Mouse (Mus musculus) limb, embryonic 14.5 days (tissue): ENCODE data around the gene Olfr1335. TPM values are rescaled to one million over a fixed set of nuclear protein-coding genes. Genes with fewer than 3 reads are reported as not detected.
"Not testable (repeated sequence)": the region's sequence is repeated elsewhere in the genome, so short reads cannot be mapped to it uniquely, and the experiment has no call there.

Experiments
- ATAC-seq: fragments of 200-750 bp; cut with Nextera tagmentation; 2 replicates; pipeline ENCODE4 v1.8.0; 2017; ENCODE audit warnings: low read depth, moderate number of reproducible peaks, moderate TSS enrichment; ENCODE audit not compliant: low FRiP score
- DNase-seq: peaks from one replicate; pipeline ENCODE4 v3.0.0-alpha.2; 2015; ENCODE audit warnings: low spot score
- H3K27ac ChIP-seq: fragments of 300-500 bp; sonication (generic); replicated peaks from 2 replicates; pipeline ENCODE4 v1.5.1; 2014; ENCODE audit warnings: low read depth, mild to moderate bottlenecking, low read length, moderate library complexity, mixed read lengths
- H3K27me3 ChIP-seq: fragments of 300-500 bp; sonication (generic); 2 replicates; pipeline ENCODE4 v1.6.1; 2014; ENCODE audit warnings: low read length, mixed read lengths; ENCODE audit not compliant: control insufficient read depth, insufficient read depth
- H3K36me3 ChIP-seq: fragments of 300-500 bp; sonication (generic); 2 replicates; pipeline ENCODE4 v1.6.1; 2014; ENCODE audit warnings: mild to moderate bottlenecking, low read length, moderate library complexity, mixed read lengths; ENCODE audit not compliant: control insufficient read depth, insufficient read depth
- H3K4me1 ChIP-seq: fragments of 300-500 bp; sonication (generic); 2 replicates; pipeline ENCODE4 v1.6.1; 2014; ENCODE audit warnings: antibody characterized with exemption, low read length, mixed read lengths; ENCODE audit not compliant: control insufficient read depth, insufficient read depth
- H3K4me2 ChIP-seq: fragments of 300-500 bp; sonication (generic); replicated peaks from 2 replicates; pipeline ENCODE4 v1.6.1; 2014; ENCODE audit warnings: low read depth, mild to moderate bottlenecking, low read length, moderate library complexity; ENCODE audit not compliant: severe bottlenecking
- H3K4me3 ChIP-seq: fragments of 300-500 bp; sonication (generic); replicated peaks from 2 replicates; pipeline ENCODE4 v1.5.1; 2014; ENCODE audit warnings: low read length
- H3K9ac ChIP-seq: fragments of 300-500 bp; sonication (generic); 2 replicates; pipeline ENCODE4 v1.6.1; 2014; ENCODE audit warnings: mild to moderate bottlenecking, low read depth, low read length, moderate library complexity; ENCODE audit not compliant: severe bottlenecking
- H3K9me3 ChIP-seq: fragments of 300-500 bp; sonication (generic); 2 replicates; pipeline ENCODE4 v1.6.1; 2016; ENCODE audit warnings: low read length; ENCODE audit not compliant: control insufficient read depth
- POLR2A ChIP-seq: fragments of 200-500 bp; IDR thresholded peaks from 2 replicates; pipeline ENCODE4 v1.8.0; 2012; ENCODE audit warnings: inconsistent platforms, mild to moderate bottlenecking, moderate library complexity, borderline replicate concordance; ENCODE audit not compliant: insufficient read depth, insufficient read length; ENCODE audit errors: extremely low read depth
- WGBS: fragments of 180-500 bp; shearing (Covaris S2); extraction: QIAGEN DNeasy Blood & Tissue Kit; methylation state at CpG from one replicate; pipeline ENCODE4 v1.1.7; 2014; 5-methylcytosine and 5-hydroxymethylcytosine counted together
- polyA plus RNA-seq, 2 experiments: library from polyadenylated mRNA; depleted of rRNA in 1 of 2; stranded (reverse) in 1 of 2; unstranded in 1 of 2; fragments of >200 nt; fragmentation: Nextera tagmentation in 1 of 2; extraction: Ambion mirVana in 1 of 2; gene quantifications; 2 replicates each; pipeline versions ENCODE4 v1.2.1 to v1.2.3; 2012 to 2014

Olfr1335 gene
- polyA plus RNA-seq (2012; rRNA removed) = not detected in 2 replicates
- not detected in 2 replicates for polyA plus RNA-seq (2014; fragmentation: Nextera tagmentation; extraction: Ambion mirVana)

DNA sequence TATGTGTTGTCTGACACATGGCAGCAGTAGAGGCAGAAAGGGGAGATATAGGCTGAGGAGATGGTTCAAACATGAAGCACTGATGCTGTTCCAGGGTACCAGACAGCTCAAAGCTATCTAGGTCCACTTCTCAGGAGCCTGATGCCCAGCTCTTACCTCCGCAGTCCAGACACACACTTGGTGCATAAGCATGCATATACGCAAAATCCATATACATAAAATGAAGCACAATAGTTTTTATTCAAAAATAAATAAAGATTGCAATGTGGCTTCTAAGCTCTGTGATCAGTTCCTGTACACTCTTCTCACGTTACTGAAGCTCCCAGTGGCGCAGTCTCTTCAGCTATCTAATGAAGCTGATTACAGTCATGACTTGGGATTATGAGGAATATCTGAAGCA is at the start of gene Olfr1335:
Gene Olfr1335, minus strand, starts transcription at position 101 of the 400 bp plus-strand sequence.
- Histone ChIP-seq H3K4me3 (no peak within 1 kb of the TSS), H3K9ac (no peak within 1 kb of the TSS), H3K36me3 (no peaks in the 10 kb centered on the region), H3K27me3 (no peaks in the 10 kb centered on the region), H3K27ac (no peak within 1 kb of the TSS), H3K9me3 (no peaks in the 10 kb centered on the region), H3K4me2 (no peak within 1 kb of the TSS), H3K4me1 (no peaks in the 10 kb centered on the region)
- WGBS = 89% methylated on average over 4 of the region's 4 CpGs
- ATAC-seq (no peak), DNase-seq (no peak)
- no peak for TF ChIP-seq POLR2A

DNA sequence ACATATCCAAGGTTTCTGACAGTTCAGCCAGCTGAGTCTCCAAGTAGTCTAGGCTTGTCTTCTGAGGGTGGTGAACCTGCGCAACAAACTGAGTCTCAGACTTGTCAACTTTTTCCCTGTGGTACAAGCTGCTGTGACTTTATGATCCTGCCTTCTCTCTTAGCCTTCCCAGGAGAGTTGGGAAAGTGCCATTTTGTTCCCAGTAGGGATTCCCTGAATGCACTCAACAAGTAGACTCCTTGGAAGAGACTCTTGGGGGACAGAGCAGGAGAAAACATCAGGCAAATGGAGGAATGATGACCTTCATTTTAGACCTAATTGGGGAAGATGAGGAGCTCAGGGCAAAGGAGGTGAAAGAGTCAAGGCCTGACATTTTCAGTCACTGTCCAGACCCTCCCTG is 26.4 kb upstream of the Olfr1335 start, which contains the start of gene Olfr1333:
Gene Olfr1333, minus strand, starts transcription at position 101 of the 400 bp plus-strand sequence.
- Histone ChIP-seq H3K4me2 (no peak within 1 kb of the TSS), H3K9ac (no peak within 1 kb of the TSS), H3K36me3 (no peaks in the 10 kb centered on the region), H3K27me3 (no peaks in the 10 kb centered on the region), H3K4me1 (no peaks in the 10 kb centered on the region), H3K27ac (no peak within 1 kb of the TSS), H3K9me3 (no peaks in the 10 kb centered on the region), H3K4me3 (no peak within 1 kb of the TSS)
- 80% methylated on average over 1 of the region's 1 CpGs for WGBS
- no peak for ATAC-seq
- TF ChIP-seq POLR2A = no peak
- DNase-seq = no peak

DNA sequence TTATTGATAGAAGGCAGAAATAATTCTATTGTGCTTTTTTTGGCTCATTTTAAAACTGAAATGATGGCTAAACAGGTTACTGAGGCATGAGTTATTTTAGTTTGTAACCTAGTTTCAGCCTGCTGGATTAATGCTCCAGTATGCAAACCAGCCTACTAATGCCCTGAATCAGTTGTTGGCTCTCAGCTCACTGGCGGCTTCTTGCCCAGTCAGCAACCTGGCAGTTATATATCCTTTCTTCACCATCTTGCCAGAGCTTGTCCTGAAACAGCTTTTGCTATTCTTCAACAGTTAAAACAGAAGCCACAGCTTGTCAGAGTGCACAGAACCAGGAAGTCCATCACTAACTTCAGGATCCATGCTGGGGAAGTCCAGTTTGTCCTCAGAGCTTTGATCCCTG is 9.2 kb upstream of the Olfr1335 start:
- Histone ChIP-seq H3K36me3 (no peaks in the 10 kb centered on the region), H3K4me3 (no peak overlapping the region), H3K4me2 (no peak overlapping the region), H3K9ac (no peak overlapping the region), H3K27ac (no peak overlapping the region), H3K4me1 (no peaks in the 10 kb centered on the region), H3K27me3 (no peaks in the 10 kb centered on the region), H3K9me3 (no peaks in the 10 kb centered on the region)
- ATAC-seq (no peak), DNase-seq (no peak)
- 93% methylated on average over 1 of the region's 1 CpGs for WGBS
- no peak for TF ChIP-seq POLR2A

DNA sequence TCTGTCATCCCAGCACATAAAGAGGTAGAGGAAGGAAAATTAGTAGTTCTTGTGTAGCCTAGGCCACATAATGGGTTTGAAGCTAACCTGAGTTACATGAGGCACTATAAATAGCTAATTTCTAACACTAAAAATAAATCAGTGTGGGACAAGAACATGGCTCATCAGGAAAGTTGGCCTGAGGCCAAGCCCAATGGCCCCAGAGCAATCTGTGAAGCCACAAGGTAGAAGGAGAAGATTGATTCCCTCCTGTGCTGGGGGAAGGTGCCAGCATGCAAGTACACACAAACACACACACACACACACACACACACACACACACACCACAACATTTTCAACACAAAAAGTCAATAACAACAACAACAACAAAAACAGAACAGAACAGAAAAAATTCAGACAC is 16.9 kb downstream of the Olfr1335 start:
- H3K27me3 ChIP-seq, H3K9ac ChIP-seq, H3K4me3 ChIP-seq, H3K27ac ChIP-seq, DNase-seq, H3K4me2 ChIP-seq, ATAC-seq, H3K36me3 ChIP-seq, H3K4me1 ChIP-seq, H3K9me3 ChIP-seq: not testable (repeated sequence)

DNA sequence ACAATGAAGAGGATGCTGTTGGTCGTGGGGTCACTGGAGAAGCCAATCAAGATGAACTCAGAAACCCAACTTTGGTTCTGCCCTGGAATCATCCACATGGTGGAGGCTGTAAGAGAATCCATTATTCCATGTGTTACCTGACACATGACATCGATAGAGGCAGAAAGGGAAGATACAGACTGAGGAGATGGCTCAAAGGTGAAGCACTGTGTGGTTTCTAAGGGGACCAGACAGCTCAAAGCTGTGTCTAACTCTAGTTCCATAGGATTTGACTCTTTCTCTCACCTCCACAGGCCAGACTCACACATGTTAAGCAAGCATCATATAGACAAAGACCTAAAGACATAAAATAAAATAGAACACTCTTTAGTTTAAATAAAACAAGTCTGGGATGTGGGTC is 27.3 kb downstream of the Olfr1335 start, which contains the start of gene Olfr1337:
Gene Olfr1337, minus strand, starts transcription at position 101 of the 400 bp plus-strand sequence.
- Histone ChIP-seq H3K4me1 (no peaks in the 10 kb centered on the region), H3K9ac (no peak within 1 kb of the TSS), H3K9me3 (no peaks in the 10 kb centered on the region), H3K36me3 (no peaks in the 10 kb centered on the region), H3K27me3 (no peaks in the 10 kb centered on the region), H3K4me2 (no peak within 1 kb of the TSS), H3K27ac (no peak within 1 kb of the TSS), H3K4me3 (no peak within 1 kb of the TSS)
- TF ChIP-seq POLR2A = no peak
- DNase-seq (no peak), ATAC-seq (no peak)
- 83% methylated on average over 2 of the region's 2 CpGs for WGBS

Other genes with a start within 250 kb of the Olfr1335 start
- 0.08 and 0.18 TPM in 2 replicates for gene Cfap57, start 189.2 kb downstream of the Olfr1335 start, polyA plus RNA-seq (2012; rRNA removed)
- gene Cfap57, start 189.2 kb downstream of the Olfr1335 start, polyA plus RNA-seq (2014; fragmentation: Nextera tagmentation; extraction: Ambion mirVana) = 0.25 and 0.65 TPM in 2 replicates
- 62.1 and 100 TPM in 2 replicates for gene Ebna1bp2, start 189.1 kb downstream of the Olfr1335 start, polyA plus RNA-seq (2012; rRNA removed)
- 139 and 148 TPM in 2 replicates for gene Ebna1bp2, start 189.1 kb downstream of the Olfr1335 start, polyA plus RNA-seq (2014; fragmentation: Nextera tagmentation; extraction: Ambion mirVana)
- not detected in 2 replicates for gene Olfr62, start 151.0 kb downstream of the Olfr1335 start, polyA plus RNA-seq (2012; rRNA removed)
- gene Olfr62, start 151.0 kb downstream of the Olfr1335 start, polyA plus RNA-seq (2014; fragmentation: Nextera tagmentation; extraction: Ambion mirVana) = not detected in 2 replicates
- gene Olfr1342, start 117.2 kb downstream of the Olfr1335 start, polyA plus RNA-seq (2012; rRNA removed) = 0.36 and 0.38 TPM in 2 replicates
- gene Olfr1342, start 117.2 kb downstream of the Olfr1335 start, polyA plus RNA-seq (2014; fragmentation: Nextera tagmentation; extraction: Ambion mirVana) = not detected in 2 replicates
- gene Olfr1341, start 106.4 kb downstream of the Olfr1335 start, polyA plus RNA-seq (2012; rRNA removed) = not detected in 2 replicates
- gene Olfr1341, start 106.4 kb downstream of the Olfr1335 start, polyA plus RNA-seq (2014; fragmentation: Nextera tagmentation; extraction: Ambion mirVana) = not detected in 2 replicates
- not detected in 2 replicates for gene Olfr1340, start 89.8 kb downstream of the Olfr1335 start, polyA plus RNA-seq (2012; rRNA removed)
- not detected in 2 replicates for gene Olfr1340, start 89.8 kb downstream of the Olfr1335 start, polyA plus RNA-seq (2014; fragmentation: Nextera tagmentation; extraction: Ambion mirVana)
- gene Olfr1339, start 77.8 kb downstream of the Olfr1335 start, polyA plus RNA-seq (2012; rRNA removed) = not detected in 2 replicates
- not detected in 2 replicates for gene Olfr1339, start 77.8 kb downstream of the Olfr1335 start, polyA plus RNA-seq (2014; fragmentation: Nextera tagmentation; extraction: Ambion mirVana)
- not detected in 2 replicates for gene Olfr1338, start 51.2 kb downstream of the Olfr1335 start, polyA plus RNA-seq (2012; rRNA removed)
- not detected in 2 replicates for gene Olfr1338, start 51.2 kb downstream of the Olfr1335 start, polyA plus RNA-seq (2014; fragmentation: Nextera tagmentation; extraction: Ambion mirVana)
- not detected in 2 replicates for gene Olfr1337, start 27.4 kb downstream of the Olfr1335 start, polyA plus RNA-seq (2012; rRNA removed)
- not detected in 2 replicates for gene Olfr1337, start 27.4 kb downstream of the Olfr1335 start, polyA plus RNA-seq (2014; fragmentation: Nextera tagmentation; extraction: Ambion mirVana)
- gene Olfr1333, start 26.3 kb upstream of the Olfr1335 start, polyA plus RNA-seq (2012; rRNA removed) = not detected in 2 replicates
- gene Olfr1333, start 26.3 kb upstream of the Olfr1335 start, polyA plus RNA-seq (2014; fragmentation: Nextera tagmentation; extraction: Ambion mirVana) = not detected in 2 replicates
- gene Olfr1331, start 54.7 kb upstream of the Olfr1335 start, polyA plus RNA-seq (2012; rRNA removed) = not detected in 2 replicates
- gene Olfr1331, start 54.7 kb upstream of the Olfr1335 start, polyA plus RNA-seq (2014; fragmentation: Nextera tagmentation; extraction: Ambion mirVana) = not detected in 2 replicates
- gene Olfr1330, start 78.7 kb upstream of the Olfr1335 start, polyA plus RNA-seq (2012; rRNA removed) = not detected in 2 replicates
- gene Olfr1330, start 78.7 kb upstream of the Olfr1335 start, polyA plus RNA-seq (2014; fragmentation: Nextera tagmentation; extraction: Ambion mirVana) = 0.07 TPM in 1 of 2 replicates, not detected in the other
- not detected in 2 replicates for gene Olfr1329, start 107.5 kb upstream of the Olfr1335 start, polyA plus RNA-seq (2012; rRNA removed)
- not detected in 2 replicates for gene Olfr1329, start 107.5 kb upstream of the Olfr1335 start, polyA plus RNA-seq (2014; fragmentation: Nextera tagmentation; extraction: Ambion mirVana)
- gene Olfr1328, start 128.7 kb upstream of the Olfr1335 start, polyA plus RNA-seq (2012; rRNA removed) = not detected in 2 replicates
- gene Olfr1328, start 128.7 kb upstream of the Olfr1335 start, polyA plus RNA-seq (2014; fragmentation: Nextera tagmentation; extraction: Ambion mirVana) = not detected in 2 replicates
- not detected in 2 replicates for gene Lao1, start 151.6 kb upstream of the Olfr1335 start, polyA plus RNA-seq (2012; rRNA removed)
- gene Lao1, start 151.6 kb upstream of the Olfr1335 start, polyA plus RNA-seq (2014; fragmentation: Nextera tagmentation; extraction: Ambion mirVana) = not detected in 2 replicates